Mouse (Mus musculus): ENCODE results near the gene Rora.

Gene Rora

DNA sequence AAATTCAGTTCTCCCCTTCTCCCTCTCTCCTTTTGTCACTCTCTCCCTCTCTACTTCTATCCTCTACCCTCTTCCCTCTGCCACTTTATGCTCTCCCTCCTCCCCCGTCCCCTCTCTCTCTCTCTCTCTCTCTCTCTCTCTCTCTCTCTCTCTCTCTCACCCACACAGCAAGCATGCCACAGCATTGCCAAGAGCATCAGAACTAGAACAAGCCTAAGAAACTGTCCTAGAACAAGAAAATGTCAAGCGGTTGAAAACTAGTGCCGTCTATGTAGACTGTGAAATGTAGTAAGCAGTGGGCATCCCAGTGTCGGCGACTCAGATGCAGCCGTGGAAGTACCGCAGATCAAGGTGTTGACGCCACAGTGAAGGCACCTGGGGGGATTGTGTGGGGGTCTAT lies 596.7 kb downstream of the Rora start:
- DNase-seq (ENCODE audit: low read depth, low spot score) = no peak
- Histone ChIP-seq H3K27me3 (ENCODE audit: control insufficient read depth, insufficient read depth, low read length, poor library complexity, severe bottlenecking) (no peaks in the 10 kb centered on the region), H3K36me3 (ENCODE audit: control insufficient read depth, insufficient read depth, low read length, poor library complexity, severe bottlenecking) (no peaks in the 10 kb centered on the region)

DNA sequence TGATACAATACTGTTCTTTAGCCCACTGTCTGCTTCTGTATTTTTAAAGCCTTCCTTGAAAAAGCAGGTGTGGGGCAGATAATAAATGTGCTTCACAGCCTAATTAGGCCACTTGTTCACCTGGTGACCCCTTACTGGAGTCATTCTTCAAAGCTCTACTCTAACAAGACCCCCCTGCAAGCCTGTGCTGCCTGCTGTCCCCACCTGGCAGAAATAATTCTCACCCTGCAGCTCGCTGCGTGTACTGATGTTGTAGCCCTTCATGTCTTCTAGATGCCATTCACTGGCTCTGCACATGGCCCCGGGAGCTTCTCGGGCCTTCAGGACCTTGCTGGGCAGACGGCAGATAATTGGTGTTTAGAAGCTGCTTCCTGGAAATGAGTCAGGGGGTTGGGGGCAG lies 604.9 kb downstream of the Rora start:
- H3K27me3 ChIP-seq (ENCODE audit: control insufficient read depth, insufficient read depth, low read length, poor library complexity, severe bottlenecking) = no peaks in the 10 kb centered on the region
- no peak for DNase-seq (ENCODE audit: low read depth, low spot score)
- no peaks in the 10 kb centered on the region for H3K36me3 ChIP-seq (ENCODE audit: control insufficient read depth, insufficient read depth, low read length, poor library complexity, severe bottlenecking)

DNA sequence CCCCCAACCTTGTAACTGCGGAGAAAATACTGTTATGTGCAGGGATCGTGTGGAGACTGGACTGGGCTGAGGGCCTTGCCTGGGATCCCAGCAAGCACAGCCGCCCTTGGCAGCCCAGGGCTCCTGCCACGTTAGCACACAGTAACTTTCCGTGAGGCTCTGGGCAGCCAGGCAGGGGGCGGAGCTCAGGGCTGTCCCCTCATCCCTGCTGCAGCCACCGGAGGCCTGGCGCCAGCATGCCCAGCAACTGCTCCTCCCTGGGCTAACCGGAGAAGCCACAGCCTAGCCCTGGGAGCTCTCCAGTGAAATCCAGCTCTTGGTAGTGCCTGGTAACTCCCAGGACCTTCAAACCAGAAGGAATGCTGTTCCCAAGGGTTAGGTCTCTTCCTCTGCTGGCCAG lies 605.8 kb downstream of the Rora start:
- no peak for DNase-seq (ENCODE audit: low read depth, low spot score)
- Histone ChIP-seq H3K27me3 (ENCODE audit: control insufficient read depth, insufficient read depth, low read length, poor library complexity, severe bottlenecking) (no peaks in the 10 kb centered on the region), H3K36me3 (ENCODE audit: control insufficient read depth, insufficient read depth, low read length, poor library complexity, severe bottlenecking) (no peaks in the 10 kb centered on the region)

DNA sequence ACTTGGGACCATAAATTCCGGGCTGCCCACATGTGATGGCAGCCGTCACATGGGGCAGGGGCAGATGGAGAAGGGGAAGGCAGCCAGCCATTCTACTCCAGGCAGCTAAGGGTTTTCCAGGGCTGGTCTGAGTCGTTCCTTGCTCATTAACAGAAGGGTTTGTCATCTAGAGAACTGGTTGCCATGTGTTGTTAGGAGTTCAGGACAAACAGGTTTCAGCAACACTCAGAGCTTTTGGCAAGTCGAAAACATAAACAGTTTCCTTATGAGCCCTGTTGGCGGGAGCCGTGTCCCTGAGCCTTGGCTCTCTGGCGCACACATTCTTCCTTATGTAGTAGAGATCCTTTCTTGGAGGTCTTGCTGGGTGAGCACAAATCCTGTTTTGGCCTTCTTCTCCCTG lies 611.6 kb downstream of the Rora start:
- H3K27me3 ChIP-seq (ENCODE audit: control insufficient read depth, insufficient read depth, low read length, poor library complexity, severe bottlenecking) = no peaks in the 10 kb centered on the region
- DNase-seq (ENCODE audit: low read depth, low spot score) = no peak
- no peaks in the 10 kb centered on the region for H3K36me3 ChIP-seq (ENCODE audit: control insufficient read depth, insufficient read depth, low read length, poor library complexity, severe bottlenecking)

DNA sequence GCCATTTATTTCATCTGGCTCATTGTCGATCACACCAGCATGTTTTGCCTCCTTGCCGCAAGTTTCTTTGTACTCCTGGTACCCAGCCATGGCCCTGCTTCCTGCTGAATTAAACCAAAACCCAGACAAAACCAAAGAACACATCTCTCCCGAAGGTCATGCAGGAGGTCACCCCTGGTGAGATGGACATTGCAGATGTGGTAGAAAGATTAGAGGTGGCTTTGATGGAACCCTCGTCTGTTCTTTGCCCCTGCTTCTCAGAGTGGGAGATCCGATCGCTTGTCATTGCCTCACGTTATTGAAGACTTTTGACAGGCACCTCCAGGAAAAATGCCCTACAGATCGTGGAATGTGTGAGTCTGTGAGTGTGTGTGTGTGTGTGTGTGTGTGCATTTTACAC lies 616.8 kb downstream of the Rora start:
- no peak for DNase-seq (ENCODE audit: low read depth, low spot score)
- no peaks in the 10 kb centered on the region for H3K27me3 ChIP-seq (ENCODE audit: control insufficient read depth, insufficient read depth, low read length, poor library complexity, severe bottlenecking)
- H3K36me3 ChIP-seq (ENCODE audit: control insufficient read depth, insufficient read depth, low read length, poor library complexity, severe bottlenecking) = no peaks in the 10 kb centered on the region

DNA sequence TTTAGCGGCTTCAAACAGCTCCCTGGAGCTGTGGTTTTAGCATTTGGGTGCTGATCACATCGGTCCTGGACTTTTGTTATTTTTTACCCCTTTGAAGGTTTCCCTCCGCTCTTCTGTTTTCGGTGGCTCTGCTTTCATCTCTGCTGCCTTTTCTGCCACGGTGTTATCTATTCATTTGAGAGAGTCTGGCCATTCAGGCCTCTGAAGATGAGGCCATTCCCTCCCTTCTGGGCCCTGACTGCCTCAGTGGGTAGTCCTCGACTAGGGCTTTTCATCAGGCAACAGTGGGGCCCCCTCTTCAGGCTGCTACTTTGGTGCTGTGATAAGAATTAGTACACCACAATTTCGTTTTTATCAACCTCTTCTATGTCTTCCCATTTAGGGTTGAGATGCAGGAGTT lies 617.3 kb downstream of the Rora start:
- Histone ChIP-seq H3K36me3 (ENCODE audit: control insufficient read depth, insufficient read depth, low read length, poor library complexity, severe bottlenecking) (no peaks in the 10 kb centered on the region), H3K27me3 (ENCODE audit: control insufficient read depth, insufficient read depth, low read length, poor library complexity, severe bottlenecking) (no peaks in the 10 kb centered on the region)
- DNase-seq (ENCODE audit: low read depth, low spot score) = no peak

DNA sequence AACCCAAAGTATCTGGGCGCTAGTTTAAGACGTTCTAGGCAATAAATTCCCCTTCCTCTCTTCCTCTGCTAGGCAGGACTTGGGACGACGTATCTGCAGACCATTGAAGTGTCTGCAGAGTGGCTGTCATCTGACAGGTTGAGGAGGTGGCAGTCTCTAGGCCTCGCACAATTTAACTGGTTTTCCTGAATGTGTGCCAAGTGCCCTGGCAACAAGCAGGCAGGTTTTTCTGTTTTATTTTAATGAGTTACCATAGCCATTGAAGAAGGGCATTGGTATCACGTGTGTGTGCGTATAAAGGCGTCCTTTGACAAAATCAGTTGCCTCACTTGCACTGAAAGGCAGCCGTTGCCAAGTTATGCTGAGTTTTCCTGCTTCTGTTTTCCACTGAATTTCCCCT lies 619.3 kb downstream of the Rora start:
- Histone ChIP-seq H3K36me3 (ENCODE audit: control insufficient read depth, insufficient read depth, low read length, poor library complexity, severe bottlenecking) (no peaks in the 10 kb centered on the region), H3K27me3 (ENCODE audit: control insufficient read depth, insufficient read depth, low read length, poor library complexity, severe bottlenecking) (no peaks in the 10 kb centered on the region)
- DNase-seq (ENCODE audit: low read depth, low spot score) = no peak

DNA sequence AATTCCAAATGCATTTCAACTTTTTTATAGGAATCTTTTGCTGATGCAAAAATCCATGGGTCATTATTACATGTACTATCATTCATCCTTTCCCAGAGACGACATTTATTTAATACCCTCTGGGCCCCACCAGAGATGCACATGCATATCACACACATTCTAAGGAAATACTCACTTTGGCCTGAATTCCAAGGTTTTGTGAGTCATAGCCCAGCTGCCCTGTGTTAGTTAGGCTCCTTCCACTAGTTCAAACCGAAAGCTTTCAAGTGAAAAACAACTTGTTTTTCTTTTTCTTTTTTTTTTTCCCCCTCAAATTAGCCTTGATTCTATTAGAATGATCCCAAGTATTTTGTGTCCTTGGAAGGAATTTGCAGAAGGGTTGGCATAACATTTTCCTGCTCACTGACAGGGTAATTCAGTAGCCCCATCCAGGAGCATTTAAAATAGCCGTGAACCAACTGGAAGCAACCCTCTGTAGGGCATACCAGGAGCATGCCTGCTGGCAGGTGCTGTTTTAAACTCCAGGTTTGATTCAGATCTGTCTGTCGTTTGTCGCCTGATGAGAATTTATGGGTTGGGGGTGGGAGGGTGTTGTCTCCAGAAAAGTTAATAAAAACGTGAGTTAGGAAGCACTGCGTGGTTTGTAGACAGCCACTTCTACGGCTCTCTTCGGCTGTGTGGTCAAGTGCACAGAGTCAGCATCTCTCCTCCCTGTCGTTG lies 621.3 kb downstream of the Rora start:
- no peaks in the 10 kb centered on the region for H3K27me3 ChIP-seq (ENCODE audit: control insufficient read depth, insufficient read depth, low read length, poor library complexity, severe bottlenecking)
- no peak for DNase-seq (ENCODE audit: low read depth, low spot score)

DNA sequence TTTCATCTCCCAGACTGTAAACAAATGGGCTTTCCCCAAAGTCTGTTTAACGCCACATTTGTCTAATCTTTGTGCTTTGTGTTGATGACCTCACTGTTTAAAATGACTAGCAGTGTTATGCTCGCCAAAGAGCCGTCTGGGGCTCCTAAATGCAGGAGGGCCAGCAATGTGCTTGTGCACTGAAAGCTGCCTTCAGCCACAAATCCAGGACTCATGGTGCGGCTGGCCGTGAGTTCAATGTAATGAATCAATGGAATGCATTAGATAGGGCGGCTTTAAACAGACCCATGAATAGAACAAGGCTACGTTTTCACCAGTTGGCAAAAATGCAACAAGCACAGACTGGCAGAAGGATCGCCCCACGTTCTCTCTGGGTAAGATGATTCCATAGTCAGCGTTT lies 623.7 kb downstream of the Rora start:
- no peaks in the 10 kb centered on the region for H3K36me3 ChIP-seq (ENCODE audit: control insufficient read depth, insufficient read depth, low read length, poor library complexity, severe bottlenecking)
- no peak for DNase-seq (ENCODE audit: low read depth, low spot score)
- no peaks in the 10 kb centered on the region for H3K27me3 ChIP-seq (ENCODE audit: control insufficient read depth, insufficient read depth, low read length, poor library complexity, severe bottlenecking)

More for the DNA sequence above, 621.3 kb downstream of the Rora start:
- H3K36me3 ChIP-seq (ENCODE audit: control insufficient read depth, insufficient read depth, low read length, poor library complexity, severe bottlenecking) = no peaks in the 10 kb centered on the region

DNA sequence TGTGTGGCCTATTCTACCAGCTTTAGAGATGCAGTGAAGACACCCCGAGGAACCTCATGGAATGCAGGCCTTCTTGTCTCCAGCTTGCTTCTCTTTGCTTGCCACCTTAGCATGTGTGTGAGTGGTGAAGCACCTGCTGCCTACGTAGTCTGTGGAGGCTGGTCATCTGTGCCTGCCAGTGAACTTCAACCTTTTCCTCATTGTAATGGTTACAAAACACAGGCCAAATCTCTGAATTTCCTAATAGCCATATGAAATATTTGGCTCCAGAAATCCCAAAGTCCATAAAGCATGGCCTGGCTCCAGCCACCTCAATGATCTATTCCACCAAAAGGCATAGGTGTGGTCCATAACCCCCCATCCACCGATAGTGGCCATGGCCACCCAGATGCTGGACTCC lies 631.4 kb downstream of the Rora start:
- H3K36me3 ChIP-seq (ENCODE audit: control insufficient read depth, insufficient read depth, low read length, poor library complexity, severe bottlenecking) = no peaks in the 10 kb centered on the region
- no peaks in the 10 kb centered on the region for H3K27me3 ChIP-seq (ENCODE audit: control insufficient read depth, insufficient read depth, low read length, poor library complexity, severe bottlenecking)
- no peak for DNase-seq (ENCODE audit: low read depth, low spot score)

DNA sequence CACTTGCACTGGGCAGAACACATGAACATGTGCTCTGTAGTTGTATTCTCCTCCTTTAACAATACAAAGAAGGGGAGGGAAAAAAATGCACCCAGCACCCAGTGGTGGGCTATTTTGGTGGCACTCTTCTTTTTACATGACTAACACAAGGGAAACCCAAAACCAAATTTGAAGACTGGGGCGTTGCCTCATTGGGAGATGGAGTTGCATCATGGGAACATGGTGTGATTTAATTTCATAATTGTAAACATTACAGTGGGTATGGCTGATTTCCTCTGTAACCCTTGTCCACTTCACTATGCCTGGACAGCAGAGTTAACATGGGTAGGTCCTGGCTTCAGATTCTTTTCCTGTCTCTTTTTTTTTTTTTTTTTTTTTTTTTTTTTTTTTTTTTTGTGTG lies 634.5 kb downstream of the Rora start:
- no peak for DNase-seq (ENCODE audit: low read depth, low spot score)
- Histone ChIP-seq H3K27me3 (ENCODE audit: control insufficient read depth, insufficient read depth, low read length, poor library complexity, severe bottlenecking) (peaks cover 1% of the 10 kb centered on the region; the same call in 1 of the 2 replicates), H3K36me3 (ENCODE audit: control insufficient read depth, insufficient read depth, low read length, poor library complexity, severe bottlenecking) (no peaks in the 10 kb centered on the region)

DNA sequence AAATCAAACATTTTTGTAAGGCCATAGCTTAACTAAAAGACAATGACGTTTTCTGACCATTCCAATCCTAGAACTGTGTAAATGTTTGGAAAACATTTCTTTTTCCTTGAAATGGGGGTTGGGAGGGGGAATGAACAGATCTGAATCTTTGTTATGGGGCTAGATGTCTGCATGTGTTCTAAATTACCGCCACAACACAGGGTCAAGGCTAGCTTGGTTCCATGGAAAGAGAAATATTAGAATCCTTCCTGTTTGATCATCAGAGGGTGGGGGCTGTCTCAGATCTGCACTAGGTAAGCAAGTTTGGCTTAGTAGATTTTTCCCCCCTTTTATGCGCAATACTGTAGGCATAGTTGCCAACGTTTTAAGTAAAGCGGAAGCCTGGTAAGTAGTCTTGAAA lies 635.0 kb downstream of the Rora start:
- H3K36me3 ChIP-seq (ENCODE audit: control insufficient read depth, insufficient read depth, low read length, poor library complexity, severe bottlenecking) = no peaks in the 10 kb centered on the region
- peaks cover 1% of the 10 kb centered on the region; the same call in 1 of the 2 replicates for H3K27me3 ChIP-seq (ENCODE audit: control insufficient read depth, insufficient read depth, low read length, poor library complexity, severe bottlenecking)
- DNase-seq (ENCODE audit: low read depth, low spot score) = no peak

DNA sequence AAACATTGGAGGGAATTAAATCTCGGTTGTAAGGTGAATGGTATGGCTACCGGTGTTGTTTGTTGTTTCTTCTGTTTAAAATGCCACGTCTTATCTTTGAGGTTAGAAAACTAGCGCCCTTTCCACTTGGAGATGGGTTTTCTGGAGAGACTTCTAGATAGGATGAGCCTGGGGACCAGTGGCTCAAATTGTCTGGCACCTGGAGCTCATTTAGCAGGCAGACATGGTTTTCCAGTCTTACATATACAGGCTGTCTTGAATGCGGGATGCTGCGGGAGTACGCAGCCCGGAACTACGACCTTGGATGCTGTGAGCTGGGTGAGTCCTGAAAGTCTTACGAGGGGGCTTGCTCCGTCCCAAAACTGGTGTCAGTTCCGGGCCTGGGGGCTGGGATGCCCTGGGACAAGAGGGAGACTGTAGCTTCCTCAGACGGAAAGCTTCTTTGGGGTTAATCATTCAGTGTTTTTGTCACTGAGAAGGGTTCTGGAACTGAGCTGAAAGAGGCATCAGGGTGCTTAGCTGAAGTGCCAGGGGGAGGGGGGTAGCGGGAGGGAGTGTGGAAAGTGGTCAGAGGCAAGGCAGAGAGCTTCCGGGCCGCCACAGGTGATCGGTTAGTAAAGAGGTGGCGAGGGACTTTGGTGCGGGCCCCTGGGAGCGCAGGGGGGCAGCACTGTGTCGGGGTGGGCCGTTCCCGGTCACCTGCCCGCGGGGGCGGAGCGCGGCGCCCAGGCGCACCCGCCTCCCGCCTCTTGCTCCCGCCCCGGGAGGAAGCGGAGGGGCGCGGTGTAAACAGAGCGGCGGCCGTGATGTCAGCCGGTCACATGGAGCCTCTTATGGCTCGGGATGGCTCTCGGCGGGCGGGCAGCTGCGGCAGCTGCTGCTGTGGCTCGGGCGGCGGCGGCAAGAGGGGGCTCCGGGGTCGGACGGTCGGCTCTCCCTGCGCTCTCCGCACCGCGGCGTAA lies 635.8 kb downstream of the Rora start:
- Histone ChIP-seq H3K36me3 (ENCODE audit: control insufficient read depth, insufficient read depth, low read length, poor library complexity, severe bottlenecking) (no peaks in the 10 kb centered on the region), H3K27me3 (ENCODE audit: control insufficient read depth, insufficient read depth, low read length, poor library complexity, severe bottlenecking) (peaks cover 1% of the 10 kb centered on the region; the same call in 1 of the 2 replicates)
- peak; percentile 49 for DNase-seq (ENCODE audit: low read depth, low spot score)

DNA sequence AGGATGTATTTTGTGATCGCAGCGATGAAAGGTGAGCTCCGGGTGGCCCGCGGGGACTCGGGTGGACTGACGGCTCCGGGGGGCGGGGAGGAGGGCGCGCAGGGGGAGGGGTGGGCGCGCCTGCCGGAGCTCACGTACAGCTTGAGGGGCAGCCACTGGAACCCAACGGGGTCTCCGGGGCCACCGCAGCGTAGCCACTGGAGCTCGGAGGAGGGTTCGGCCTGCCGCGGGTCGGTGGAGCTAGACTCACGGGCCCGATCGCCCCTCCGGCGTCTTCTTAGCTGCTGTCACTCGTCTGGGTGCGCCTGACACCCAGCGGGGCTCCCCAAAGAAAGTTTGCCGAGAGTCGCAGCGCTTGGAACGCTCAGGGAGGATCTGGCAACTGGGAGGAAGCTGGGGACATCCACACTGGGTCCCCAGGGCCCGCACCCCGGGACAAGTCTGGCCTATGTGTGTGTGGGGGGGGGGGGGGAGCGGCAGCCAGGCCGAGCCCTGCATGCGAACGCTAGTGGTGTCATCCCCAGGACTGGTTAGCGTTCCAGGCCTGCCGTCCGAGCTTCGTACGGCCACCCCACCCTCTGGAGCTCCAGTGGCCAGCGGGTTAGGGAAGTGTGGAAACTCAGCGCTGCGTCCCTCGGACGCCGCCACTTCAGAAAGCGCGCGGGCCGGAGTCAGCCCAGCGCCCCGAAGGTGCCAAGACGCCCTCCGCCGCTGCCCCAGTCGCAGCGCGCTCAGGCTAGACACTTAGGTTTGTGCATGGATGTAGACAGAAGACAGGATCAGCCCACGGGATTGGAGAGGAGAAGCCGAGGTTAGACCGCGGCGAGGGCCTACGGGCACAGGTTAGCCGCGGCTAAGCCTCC lies 636.7 kb downstream of the Rora start:
- DNase-seq (ENCODE audit: low read depth, low spot score) = peak; percentile 5
- Histone ChIP-seq H3K27me3 (ENCODE audit: control insufficient read depth, insufficient read depth, low read length, poor library complexity, severe bottlenecking) (peaks cover 1% of the 10 kb centered on the region; the same call in 1 of the 2 replicates), H3K36me3 (ENCODE audit: control insufficient read depth, insufficient read depth, low read length, poor library complexity, severe bottlenecking) (no peaks in the 10 kb centered on the region)

Data from splenic B cell, adult 2 months (primary cell).